Mouse (Mus musculus): ENCODE data around the gene Ulk4.

The Ulk4 gene

DNA sequence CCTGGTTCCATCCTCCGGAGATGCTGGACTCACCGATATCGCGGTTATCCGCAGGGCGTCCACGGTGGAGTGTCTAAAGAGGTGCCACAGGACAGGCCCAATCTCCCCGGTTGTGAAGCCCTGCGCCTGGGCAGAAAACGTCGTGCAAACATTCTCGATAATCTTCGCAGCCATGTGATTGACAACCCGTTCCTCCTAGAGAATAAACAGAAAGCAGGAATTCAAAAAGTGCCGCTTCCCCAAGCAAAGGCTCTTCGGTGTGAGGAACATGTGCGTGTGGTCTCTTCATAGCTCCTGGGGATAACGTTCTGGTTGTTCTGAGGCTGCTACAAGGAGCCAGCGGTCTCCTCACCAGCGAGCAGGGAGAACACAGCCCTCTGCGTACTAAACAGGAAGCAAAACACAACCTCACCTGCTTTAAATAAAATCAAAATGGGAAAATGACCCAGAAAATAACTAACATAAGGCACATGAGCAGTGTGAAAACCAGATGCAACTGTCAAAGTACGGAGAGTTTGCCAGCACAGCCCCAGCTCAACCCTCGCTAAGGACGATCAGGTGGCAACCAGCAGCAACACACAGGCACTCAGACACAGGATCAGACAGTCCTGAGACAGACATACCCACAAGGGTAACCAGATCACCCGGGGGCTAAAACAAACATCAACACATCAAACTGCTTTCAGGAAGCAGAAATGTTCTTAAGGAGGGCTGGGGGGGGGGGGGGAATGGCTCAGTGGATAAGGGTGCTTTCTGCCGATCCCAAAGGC lies 84.2 kb downstream of the Ulk4 start:
- no peak for DNase-seq (ENCODE audit: low spot score)

DNA sequence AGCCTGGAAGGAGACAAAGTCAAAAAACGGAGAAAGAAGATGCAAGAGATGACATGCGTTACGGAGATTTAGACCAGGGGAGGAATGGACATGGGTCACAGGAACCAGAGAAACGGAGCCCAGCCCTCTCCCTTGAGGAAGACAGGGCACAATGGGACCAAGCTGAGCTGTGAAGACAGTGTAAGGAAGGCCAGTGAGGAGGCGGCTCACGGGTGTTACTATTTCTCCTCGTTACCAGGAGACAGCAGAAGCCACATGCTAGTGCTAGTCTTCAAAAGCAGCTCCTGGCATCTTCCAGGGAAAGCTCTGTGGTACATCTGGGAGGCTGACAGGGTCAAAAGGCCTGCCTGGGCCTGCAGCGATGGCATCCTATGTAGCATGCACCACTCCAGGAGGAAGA lies 89.2 kb downstream of the Ulk4 start:
- DNase-seq (ENCODE audit: low spot score), result peak; percentile 16

GRCm38 (mm10) chr9:121185796-121186195 lies 91.2 kb downstream of the Ulk4 start:
- DNase-seq (ENCODE audit: low spot score), result no peak

GRCm38 (mm10) chr9:121176350-121176749 lies 100.6 kb downstream of the Ulk4 start:
- no peak for DNase-seq (ENCODE audit: low spot score)

DNA sequence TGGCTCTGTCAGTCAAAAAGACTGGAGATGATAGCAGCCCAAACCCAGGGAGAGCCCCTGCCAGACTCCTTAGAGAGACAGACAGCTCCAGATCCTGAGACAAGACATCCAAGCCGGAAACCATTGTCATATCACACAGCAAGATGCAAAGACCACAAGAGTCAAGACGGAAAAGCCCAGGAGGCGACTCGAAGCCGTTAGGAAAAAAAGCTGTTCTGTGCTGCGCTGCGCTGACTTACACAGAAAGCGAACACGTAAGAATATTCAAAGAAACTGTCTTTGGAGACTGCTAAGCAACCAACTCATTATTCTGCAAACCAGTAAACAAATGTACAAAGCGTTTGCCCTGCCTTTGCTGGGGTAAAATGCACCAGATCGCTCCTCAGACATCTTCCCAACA lies 101.8 kb downstream of the Ulk4 start:
- DNase-seq (ENCODE audit: low spot score), result no peak

- DNase-seq (ENCODE audit: low spot score), result no peak
Measured at GRCm38 (mm10) chr9:121172123-121172522, 104.9 kb downstream of the Ulk4 start.

DNA sequence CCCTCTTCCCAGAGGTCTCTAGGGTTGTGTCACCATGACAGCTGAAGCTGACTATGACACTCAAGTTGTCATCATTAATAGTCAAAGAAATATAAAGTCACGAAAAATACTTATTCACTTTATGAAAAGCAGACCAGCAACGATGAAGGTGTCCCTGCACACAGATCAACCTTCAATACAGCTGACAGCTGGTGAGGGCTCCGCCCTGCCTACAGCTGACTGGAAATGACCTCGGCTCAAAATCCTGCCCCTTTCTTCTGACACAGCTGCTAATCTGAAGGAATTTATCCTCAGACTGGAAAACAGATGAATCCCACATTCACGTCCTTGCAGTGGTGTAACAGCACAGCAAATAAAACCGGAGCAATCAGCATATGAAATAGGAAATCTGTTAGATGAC lies 105.4 kb downstream of the Ulk4 start:
- no peak for DNase-seq (ENCODE audit: low spot score)

DNA sequence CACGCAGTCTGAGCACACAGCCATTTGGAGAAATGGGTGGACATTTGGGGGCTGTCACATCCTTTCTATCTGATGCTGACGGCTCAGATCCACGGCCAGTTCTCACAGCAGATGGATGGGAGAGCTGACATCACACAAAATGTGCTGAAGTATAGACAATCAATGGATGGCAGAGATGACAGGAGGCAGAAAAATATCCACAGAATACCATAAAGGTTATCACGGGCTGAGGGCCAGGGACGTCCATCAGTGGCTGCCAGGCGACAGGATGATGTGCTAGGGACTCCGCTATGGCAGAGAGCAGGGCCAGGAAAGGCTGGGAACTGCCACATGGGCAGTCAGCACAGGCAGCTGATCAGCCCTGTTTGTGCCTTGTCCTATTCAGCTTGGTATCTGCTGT lies 112.4 kb downstream of the Ulk4 start:
- DNase-seq (ENCODE audit: low spot score), result no peak

- DNase-seq (ENCODE audit: low spot score), result no peak
Measured at GRCm38 (mm10) chr9:121162789-121163188, 114.2 kb downstream of the Ulk4 start.

- DNase-seq (ENCODE audit: low spot score), result no peak
Measured at GRCm38 (mm10) chr9:121161818-121162565, 115.0 kb downstream of the Ulk4 start.

DNA sequence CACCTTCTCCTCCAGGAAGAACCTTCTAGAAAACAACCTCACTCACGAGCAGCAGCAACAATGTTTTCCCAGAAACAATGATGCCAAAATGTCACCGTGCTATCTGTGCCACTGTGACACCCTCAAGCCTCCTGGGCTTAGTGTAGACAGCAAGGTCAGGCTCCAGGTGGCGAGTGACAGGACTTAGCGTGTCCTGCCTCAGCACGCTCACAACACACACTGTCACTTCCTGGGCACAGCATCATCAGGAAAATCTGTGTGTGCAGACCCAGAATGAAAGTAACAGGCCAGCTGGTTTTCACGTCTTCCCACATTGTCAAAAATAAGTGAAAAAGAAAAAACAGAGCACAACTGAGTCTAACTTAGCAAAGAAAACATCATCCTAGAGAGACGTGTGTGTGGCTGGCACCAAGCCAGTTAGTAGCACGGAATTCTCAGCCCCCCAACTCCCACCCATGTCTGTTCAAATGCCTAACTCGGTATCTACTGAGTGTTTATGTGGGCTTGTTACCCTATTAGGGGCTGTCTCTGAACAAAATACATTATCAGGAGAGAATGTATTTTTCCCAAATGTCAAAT lies 120.7 kb downstream of the Ulk4 start:
- DNase-seq (ENCODE audit: low spot score), result no peak

DNA sequence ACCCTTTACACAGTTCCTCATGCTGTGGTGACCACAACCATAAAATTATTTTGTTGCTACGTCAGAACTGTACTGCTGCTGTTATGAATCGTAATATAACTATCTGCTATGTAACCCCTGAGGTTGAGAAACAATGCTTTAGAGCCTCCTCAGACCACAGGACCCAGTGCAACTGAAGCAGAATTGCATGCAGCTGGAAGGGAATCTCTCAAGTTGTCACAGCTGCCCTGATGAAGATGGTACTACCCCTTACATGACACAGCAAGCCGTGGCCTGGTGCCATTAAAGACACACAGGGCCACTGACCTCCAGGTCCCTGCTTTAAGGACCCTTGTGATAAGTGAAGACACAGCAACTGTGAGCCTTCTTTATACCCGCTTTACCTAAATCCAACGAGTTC lies 123.7 kb downstream of the Ulk4 start:
- no peak for DNase-seq (ENCODE audit: low spot score)

DNA sequence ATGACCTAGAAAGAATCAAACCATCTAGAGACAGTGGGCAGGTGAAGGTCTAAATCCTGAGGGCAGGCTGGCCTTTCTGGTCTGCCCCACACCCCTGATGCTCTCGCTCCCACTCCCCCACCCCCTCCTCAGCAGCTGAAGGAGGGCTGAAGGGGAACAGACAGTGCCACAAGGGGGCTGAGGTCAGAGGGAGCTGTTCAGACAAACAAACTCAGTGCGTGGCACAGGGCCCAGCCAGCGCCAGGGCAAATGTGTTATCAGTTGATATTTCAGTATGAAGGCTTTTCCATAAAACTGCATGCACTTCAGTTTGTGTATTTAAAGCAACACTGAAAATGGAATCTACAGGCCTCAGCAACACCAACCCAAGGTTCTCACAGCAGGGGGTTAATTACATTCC lies 128.4 kb downstream of the Ulk4 start:
- DNase-seq (ENCODE audit: low spot score), result no peak

DNA sequence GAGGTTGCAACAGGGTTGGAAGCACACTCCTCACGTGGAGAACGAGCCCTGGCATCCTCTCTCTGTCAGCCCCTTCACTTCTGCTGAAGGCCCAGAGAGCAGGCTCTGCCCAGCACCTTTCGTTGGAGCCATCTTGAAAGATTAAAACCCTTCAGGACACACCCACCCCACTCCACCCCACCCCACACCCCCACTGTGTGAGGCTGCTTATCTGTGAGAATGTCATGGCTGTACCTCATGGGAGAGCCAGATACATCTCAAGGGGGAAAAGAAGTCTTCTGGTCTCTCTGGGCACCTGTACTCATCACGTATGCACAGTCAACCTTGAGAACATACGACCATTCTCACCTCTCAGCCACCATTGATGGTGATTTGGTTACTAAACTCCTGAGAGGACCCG lies 133.8 kb downstream of the Ulk4 start:
- no peak for DNase-seq (ENCODE audit: low spot score)

DNA sequence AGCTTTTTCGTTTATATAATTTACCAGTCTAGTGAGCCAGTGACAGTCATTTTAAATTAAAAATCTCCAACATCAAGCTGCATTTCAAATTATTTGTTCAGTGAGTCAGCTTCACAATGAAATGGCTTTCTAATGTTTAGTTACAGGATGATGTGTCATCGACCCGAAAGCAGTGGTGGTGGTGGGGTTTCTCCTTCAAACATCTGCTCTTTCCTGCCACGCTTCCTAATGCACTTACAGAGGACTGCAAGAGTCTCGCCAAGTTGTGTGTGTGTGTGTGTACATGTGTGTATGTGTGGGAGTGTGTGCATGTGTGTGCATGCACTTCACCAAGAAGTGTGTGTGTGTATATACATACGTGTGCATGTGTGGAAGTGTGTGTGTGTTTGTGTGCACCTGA lies 144.4 kb downstream of the Ulk4 start:
- DNase-seq (ENCODE audit: low spot score), result no peak

DNA sequence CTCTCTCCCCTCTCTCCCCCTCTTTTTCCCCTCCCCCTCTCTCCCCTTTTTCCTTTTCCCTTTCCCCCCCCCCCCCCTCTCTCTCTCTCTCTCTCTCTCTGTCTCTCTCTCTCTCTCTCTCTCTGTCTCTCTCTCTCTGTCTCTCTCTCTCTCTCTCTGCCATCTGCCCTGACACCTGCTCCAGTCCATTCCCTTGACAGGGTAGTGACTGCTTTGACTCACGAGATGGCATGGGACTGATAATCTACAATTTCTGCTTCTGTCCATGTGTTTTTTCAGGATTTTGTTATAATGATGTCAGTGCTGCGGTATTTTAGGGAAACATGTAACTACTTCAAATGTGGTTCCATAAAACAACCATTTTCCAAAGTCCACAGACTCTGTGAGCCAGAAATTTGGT lies 147.5 kb downstream of the Ulk4 start:
- DNase-seq (ENCODE audit: low spot score), result no peak

GRCm38 (mm10) chr9:121128934-121129333 lies 148.1 kb downstream of the Ulk4 start:
- DNase-seq (ENCODE audit: low spot score), result no peak

DNA sequence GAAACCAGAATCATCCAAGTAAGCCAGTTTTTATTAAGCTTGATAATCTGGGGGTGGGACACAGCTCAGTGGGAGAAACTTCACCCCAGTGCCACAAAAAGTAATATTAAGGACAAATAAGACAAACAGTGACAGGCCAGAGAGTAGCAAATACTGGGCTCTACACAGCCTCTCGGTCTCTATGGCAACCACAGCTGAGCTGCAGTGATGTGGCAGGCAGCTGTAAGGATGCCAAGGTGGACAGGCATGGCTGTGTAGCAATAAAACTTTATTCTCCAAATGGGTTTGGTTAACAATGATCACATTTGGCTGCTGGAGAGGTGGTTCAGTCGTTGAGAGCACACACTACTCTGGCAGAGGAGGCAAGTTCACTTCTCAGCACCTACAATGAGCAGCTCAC lies 150.0 kb downstream of the Ulk4 start:
- DNase-seq (ENCODE audit: low spot score), result no peak

DNA sequence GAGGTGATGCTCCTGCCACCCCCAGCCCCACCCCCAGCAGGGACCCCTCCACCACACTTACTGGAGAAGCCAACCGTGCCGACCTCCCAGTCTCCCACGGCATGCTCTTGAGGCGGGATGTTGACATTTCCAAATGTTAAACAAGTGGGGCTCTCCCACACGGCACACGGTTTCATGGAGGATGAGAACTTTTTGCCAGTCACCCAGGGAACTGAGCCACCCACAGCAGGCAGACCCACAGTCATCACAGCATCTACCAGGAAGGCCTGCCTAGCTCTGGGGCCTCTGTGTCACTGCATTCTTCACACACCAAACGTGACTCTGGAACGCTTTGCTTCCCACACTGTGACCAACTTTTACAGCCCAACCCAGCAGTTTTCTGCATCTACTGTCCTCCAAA lies 152.3 kb downstream of the Ulk4 start:
- DNase-seq (ENCODE audit: low spot score), result no peak

- no peak for DNase-seq (ENCODE audit: low spot score)
Measured at GRCm38 (mm10) chr9:121122039-121122438, 155.0 kb downstream of the Ulk4 start.

DNA sequence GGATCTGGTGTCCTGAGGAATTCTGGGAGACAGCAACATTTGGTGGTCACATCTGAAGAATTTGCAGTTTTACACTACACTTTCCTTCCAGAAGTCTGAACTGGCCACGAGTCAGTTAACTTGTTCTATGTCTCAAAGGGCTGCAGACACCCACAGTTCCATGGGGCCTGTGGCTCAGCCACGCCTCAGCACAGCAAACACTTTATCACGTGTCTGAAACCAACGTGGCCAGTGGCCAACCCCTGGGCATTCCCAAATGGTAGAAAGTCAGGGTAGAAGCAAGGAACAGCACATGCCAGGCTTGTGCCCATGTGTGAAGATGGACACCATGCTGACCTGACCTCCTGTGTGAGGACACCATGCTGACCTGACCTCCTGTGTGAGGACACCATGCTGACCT lies 159.1 kb downstream of the Ulk4 start:
- DNase-seq (ENCODE audit: low spot score), result no peak

DNA sequence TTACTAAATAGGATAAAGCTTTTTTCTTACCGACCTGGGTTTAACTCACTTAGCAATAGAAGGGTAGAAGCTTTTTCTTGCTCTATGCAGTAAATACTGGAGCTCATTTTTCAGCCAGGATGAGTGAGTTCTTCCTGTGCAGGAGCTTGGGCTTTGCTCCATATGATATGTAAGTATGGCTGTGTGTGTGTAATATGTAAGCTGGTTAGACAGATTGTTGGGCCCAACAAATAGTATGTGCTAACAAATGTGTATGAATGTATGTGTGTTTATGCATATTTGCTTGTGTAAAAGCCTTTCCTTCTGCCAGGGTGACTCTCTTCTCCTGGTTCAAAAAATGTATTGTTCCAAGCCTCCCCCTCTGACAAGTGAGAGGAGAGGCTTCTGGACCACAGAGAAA lies 164.9 kb downstream of the Ulk4 start:
- DNase-seq (ENCODE audit: low spot score), result no peak

DNA sequence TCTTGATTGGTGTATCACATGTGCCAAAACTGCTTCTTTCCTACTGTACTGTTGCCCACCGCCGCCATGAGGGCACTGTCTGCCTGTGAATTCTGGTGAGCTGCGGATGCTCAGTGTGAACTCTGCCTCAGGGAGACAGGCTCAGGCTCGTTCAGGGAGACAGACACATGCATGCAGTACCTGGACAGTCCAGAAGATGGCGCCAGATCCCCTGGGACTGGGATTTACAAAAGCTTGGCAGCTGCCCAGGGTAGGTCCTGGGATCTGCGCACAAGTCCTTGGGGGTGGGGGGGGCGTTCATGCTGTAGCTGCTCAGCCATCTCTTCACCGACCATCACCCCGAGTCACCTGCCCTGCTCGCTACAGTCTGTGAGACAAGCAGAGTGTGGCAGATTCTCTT lies 168.9 kb downstream of the Ulk4 start:
- peak; percentile 39 for DNase-seq (ENCODE audit: low spot score)
